Mouse (Mus musculus): ENCODE results near the gene Notum. TPM values are rescaled to one million over a fixed set of nuclear protein-coding genes. Genes with fewer than 3 reads are reported as not detected.

Notum gene
- polyA plus RNA-seq, 2 experiments from 2014 or later, result not detected

GRCm38 (mm10) chr11:120673594-120674122 lies 12.7 kb upstream of the Notum start:
- no peak for ATAC-seq

- ATAC-seq, result peak; percentile 90
Observed at GRCm38 (mm10) chr11:120672687-120673593, 12.0 kb upstream of the Notum start, which contains the start of gene Aspscr1. Aspscr1 (plus strand) TSS chr11:120672973.

GRCm38 (mm10) chr11:120666617-120667016 lies 5.6 kb upstream of the Notum start:
- no peak for ATAC-seq

GRCm38 (mm10) chr11:120665406-120665805 lies 4.4 kb upstream of the Notum start:
- ATAC-seq, result no peak

GRCm38 (mm10) chr11:120663714-120664113 lies 2.7 kb upstream of the Notum start:
- ATAC-seq, result no peak

- ATAC-seq, result no peak
Observed at GRCm38 (mm10) chr11:120662759-120663158, 1.8 kb upstream of the Notum start.

- no peak for ATAC-seq
Observed at GRCm38 (mm10) chr11:120660301-120661075, 487 bp downstream of the Notum start.

GRCm38 (mm10) chr11:120659509-120660300 lies 1.3 kb downstream of the Notum start:
- ATAC-seq, result no peak

- peak; percentile 58 for ATAC-seq
Observed at GRCm38 (mm10) chr11:120658876-120659410, 2.0 kb downstream of the Notum start.

GRCm38 (mm10) chr11:120657301-120657700 lies 3.7 kb downstream of the Notum start:
- no peak for ATAC-seq

- ATAC-seq, result no peak
Observed at GRCm38 (mm10) chr11:120654741-120655140, 6.2 kb downstream of the Notum start.

GRCm38 (mm10) chr11:120651872-120652271 lies 9.1 kb downstream of the Notum start:
- no peak for ATAC-seq

GRCm38 (mm10) chr11:120648001-120648476 lies 12.9 kb downstream of the Notum start, which contains the start of gene Myadml2:
Myadml2 (minus strand) TSS chr11:120648158.
- no peak for ATAC-seq

GRCm38 (mm10) chr11:120647047-120647830 lies 13.7 kb downstream of the Notum start:
- ATAC-seq, result no peak

- peak; percentile 100 for ATAC-seq
Observed at GRCm38 (mm10) chr11:120643601-120643987, 17.4 kb downstream of the Notum start, which contains the start of gene Pycr1. Pycr1 (minus strand) TSS chr11:120643769.

- ATAC-seq, result peak; percentile 38
Observed at GRCm38 (mm10) chr11:120642939-120643600, 17.9 kb downstream of the Notum start.

GRCm38 (mm10) chr11:120641869-120642268 lies 19.1 kb downstream of the Notum start:
- no peak for ATAC-seq

- ATAC-seq, result no peak
Observed at GRCm38 (mm10) chr11:120641255-120641654, 19.7 kb downstream of the Notum start.

- no peak for ATAC-seq
Observed at GRCm38 (mm10) chr11:120634810-120635209, 26.2 kb downstream of the Notum start.

All from CD4-positive, CD25-positive, alpha-beta regulatory T cell, adult 4 months (primary cell).